Mouse (Mus musculus) cortical plate, adult 2 months (tissue): ENCODE results near the gene Ehmt2.

Source experiments
- CTCF ChIP-seq: fragments of 200-500 bp; IDR thresholded peaks from 2 replicates; pipeline ENCODE4 v1.5.1; 2011; ENCODE audit warnings: mild to moderate bottlenecking, control low read depth, low read length; ENCODE audit not compliant: insufficient read depth; ENCODE audit errors: extremely low read depth
- POLR2A ChIP-seq: fragments of 200-500 bp; IDR thresholded peaks from 2 replicates; pipeline ENCODE4 v1.6.1; 2011; ENCODE audit warnings: mild to moderate bottlenecking, low read length, control low read depth; ENCODE audit not compliant: insufficient read depth; ENCODE audit errors: extremely low read depth

DNA sequence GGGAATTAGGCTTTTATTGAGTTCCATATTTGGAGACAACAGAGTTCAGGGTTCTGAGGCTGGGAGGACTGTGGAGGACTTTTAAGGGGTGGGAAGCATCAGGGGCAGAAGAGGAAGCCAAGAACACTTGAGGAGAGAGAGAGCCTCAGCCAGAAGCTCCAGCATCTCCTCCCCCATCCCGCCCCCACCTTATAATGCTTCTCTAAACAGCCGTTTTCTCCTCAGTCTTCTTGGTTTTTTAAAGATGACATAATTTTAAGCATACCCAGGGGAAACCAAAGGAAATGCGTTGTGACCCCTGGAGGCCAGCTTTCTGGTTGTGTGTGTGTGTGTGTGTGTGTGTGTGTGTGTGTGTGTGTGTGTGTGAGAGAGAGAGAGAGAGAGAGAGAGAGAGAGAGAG, 63.9 kb downstream of the Ehmt2 start:
- TF ChIP-seq POLR2A (no peak), CTCF (no peak)
